ENCODE assay signal across 19 mouse cellular contexts in the genomic region with DNA sequence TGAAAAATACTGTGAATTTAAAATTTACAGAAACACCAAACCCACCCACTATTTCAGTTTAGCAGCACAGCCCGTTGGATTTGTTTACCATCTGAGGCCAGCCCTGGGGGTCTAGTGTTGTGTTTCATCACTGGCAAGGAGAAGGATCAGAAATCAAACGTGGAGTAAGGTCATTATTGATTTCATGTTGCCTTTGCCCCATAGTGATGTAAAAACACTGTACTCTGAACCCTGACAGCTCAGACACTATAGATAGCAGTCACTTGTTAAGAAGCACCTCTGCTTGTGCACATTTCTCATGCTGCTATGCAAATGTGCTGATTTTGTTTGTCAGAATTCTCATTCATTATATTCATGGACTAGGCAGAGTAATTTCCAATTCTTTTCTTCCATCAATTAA. TPM values are rescaled to one million over a fixed set of nuclear protein-coding genes. Genes with fewer than 3 reads are reported as not detected.
DNase-seq lines count a peak whose midpoint lies in the region; ATAC-seq and TF ChIP-seq lines count a peak whose summit lies in the region.
"Had no signal": no experiment of that assay in that cellular context is flagged by ENCODE, and none has a peak within 500 bp of the region (broad histone marks: within the 10 kb centered on the region; RNA-seq: fewer than 3 reads in every experiment).

No protein-coding gene starts in this region.

- H3K4me2 ChIP-seq in intestine, embryonic 15.5 days (replicated peaks): no peak overlapping the region
- H3K4me2 ChIP-seq in liver, embryonic 13.5 days: no peak overlapping the region
- H3K4me2 ChIP-seq in liver, postnatal 0 days (ENCODE audit: low read depth, low read length): no peak overlapping the region
- H3K4me2 ChIP-seq in hindbrain, embryonic 16.5 days (ENCODE audit: low read length): no peak overlapping the region
- H3K4me2 ChIP-seq: embryonic facial prominence, embryonic 15.5 days; heart, embryonic 11.5 days had no signal

- no peak overlapping the region for H3K4me3 ChIP-seq in intestine, embryonic 15.5 days (replicated peaks)
- H3K4me3 ChIP-seq in liver, embryonic 13.5 days (replicated peaks): no peak overlapping the region
- H3K4me3 ChIP-seq in liver, postnatal 0 days (ENCODE audit: low read depth, low read length): no peak overlapping the region
- no peak overlapping the region for H3K4me3 ChIP-seq in hindbrain, embryonic 16.5 days (ENCODE audit: low read length)
- H3K4me3 ChIP-seq: embryonic facial prominence, embryonic 15.5 days; erythroblast, embryonic 14.5 days; forebrain, embryonic 10.5 days; heart, adult 2 months had no signal

- no peak overlapping the region for H3K27ac ChIP-seq in intestine, embryonic 15.5 days
- H3K27ac ChIP-seq in liver, embryonic 13.5 days: no peak overlapping the region
- peak overlapping the region; percentile 66 for H3K27ac ChIP-seq in liver, postnatal 0 days (ENCODE audit: low read depth)
- no peak overlapping the region for H3K27ac ChIP-seq in hindbrain, embryonic 16.5 days (ENCODE audit: low read depth, low read length)
- H3K27ac ChIP-seq: embryonic facial prominence, embryonic 15.5 days; forebrain, embryonic 10.5 days; heart, adult 2 months had no signal

- no peak overlapping the region for H3K9ac ChIP-seq in intestine, embryonic 15.5 days
- no peak overlapping the region for H3K9ac ChIP-seq in liver, embryonic 13.5 days
- no peak overlapping the region for H3K9ac ChIP-seq in liver, postnatal 0 days (replicated peaks)
- H3K9ac ChIP-seq in hindbrain, embryonic 16.5 days (ENCODE audit: low read depth, low read length): no peak overlapping the region
- H3K9ac ChIP-seq: embryonic facial prominence, embryonic 15.5 days had no signal

- intact Hi-C loops in left cerebral cortex, postnatal 4 days (cut with DNase I): loop anchor here (10.0 kb wide), 1 partner anchor 63 kb away; no protein-coding TSS in a partner anchor

- peak; percentile 61; the same call in 1 of the 2 replicates for ATAC-seq in intestine, embryonic 15.5 days
- peak; percentile 63; the same call in 1 of the 2 replicates for ATAC-seq in liver, embryonic 13.5 days (ENCODE audit: low read depth)
- ATAC-seq in liver, postnatal 0 days: peak; percentile 88
- ATAC-seq in hindbrain, embryonic 16.5 days: no peak
- ATAC-seq: forebrain, embryonic 14.5 days had no signal

- no peaks in the 10 kb centered on the region for H3K4me1 ChIP-seq in intestine, embryonic 15.5 days (replicated peaks)
- no peaks in the 10 kb centered on the region for H3K4me1 ChIP-seq in liver, embryonic 13.5 days (replicated peaks)
- H3K4me1 ChIP-seq in liver, postnatal 0 days (ENCODE audit: insufficient read depth): peaks cover 4% of the 10 kb centered on the region
- H3K4me1 ChIP-seq in hindbrain, embryonic 16.5 days (ENCODE audit: control insufficient read depth, insufficient read depth, low read depth, low read length): no peaks in the 10 kb centered on the region
- H3K4me1 ChIP-seq: embryonic facial prominence, embryonic 15.5 days had no signal

- DNase-seq in liver: peak; percentile 7
- DNase-seq in liver, embryonic 13.5 days: no peak
- DNase-seq in liver, postnatal 0 days: peak; percentile 21
- DNase-seq in left cerebral cortex, postnatal 4 days: no peak
- DNase-seq in frontal cortex, postnatal 25 days (ENCODE audit: low spot score in 2 of 2): no peak
- DNase-seq: adrenal gland, postnatal 10 days; cerebellum, adult 11 months; cerebellum, adult 8-10 months; cerebellum, postnatal 14 days; embryo, embryonic 11 days; gastrocnemius, postnatal 10 days; heart, adult 2 months had no signal

- H3K36me3 ChIP-seq in intestine, embryonic 15.5 days: no peaks in the 10 kb centered on the region
- H3K36me3 ChIP-seq in liver, embryonic 13.5 days: no peaks in the 10 kb centered on the region
- no peaks in the 10 kb centered on the region for H3K36me3 ChIP-seq in liver, postnatal 0 days (replicated peaks; ENCODE audit: insufficient read depth, low read length)
- no peaks in the 10 kb centered on the region for H3K36me3 ChIP-seq in hindbrain, embryonic 16.5 days (ENCODE audit: control insufficient read depth, insufficient read depth, low read length)
- H3K36me3 ChIP-seq: embryonic facial prominence, embryonic 15.5 days; forebrain, embryonic 10.5 days had no signal

- peak; percentile 63 for TF ChIP-seq EP300 in liver, postnatal 0 days (IDR thresholded peaks at IDR 0.05; ENCODE audit: low read depth)

- H3K9me3 ChIP-seq in intestine, embryonic 15.5 days: no peaks in the 10 kb centered on the region
- H3K9me3 ChIP-seq in liver, embryonic 13.5 days (replicated peaks): no peaks in the 10 kb centered on the region
- no peaks in the 10 kb centered on the region for H3K9me3 ChIP-seq in liver, postnatal 0 days (ENCODE audit: low read length)
- H3K9me3 ChIP-seq in hindbrain, embryonic 16.5 days (ENCODE audit: control insufficient read depth, low read length): no peaks in the 10 kb centered on the region
- H3K9me3 ChIP-seq: embryonic facial prominence, embryonic 15.5 days; forebrain, embryonic 10.5 days had no signal

- TF ChIP-seq CTCF in liver, postnatal 0 days (IDR thresholded peaks at IDR 0.05; ENCODE audit: low read depth): no peak

- H3K27me3 ChIP-seq in intestine, embryonic 15.5 days (replicated peaks): no peaks in the 10 kb centered on the region
- H3K27me3 ChIP-seq in liver, embryonic 13.5 days: no peaks in the 10 kb centered on the region
- H3K27me3 ChIP-seq in liver, postnatal 0 days (ENCODE audit: insufficient read depth, low read length): no peaks in the 10 kb centered on the region
- no peaks in the 10 kb centered on the region for H3K27me3 ChIP-seq in hindbrain, embryonic 16.5 days (replicated peaks; ENCODE audit: control insufficient read depth, insufficient read depth, low read length)
- H3K27me3 ChIP-seq: embryonic facial prominence, embryonic 15.5 days had no signal

- 16% methylated on average over 2 of the region's 2 CpGs for WGBS in intestine, embryonic 15.5 days
- WGBS in liver, embryonic 13.5 days (ENCODE audit: insufficient replicate concordance): 38% methylated on average over 2 of the region's 2 CpGs
- WGBS in liver, postnatal 0 days (ENCODE audit: insufficient replicate concordance): 46% methylated on average over 2 of the region's 2 CpGs
- WGBS in hindbrain, embryonic 16.5 days: 52% methylated on average over 2 of the region's 2 CpGs

RNA-seq across cellular contexts. Expression of a gene that starts 22.7 kb away (rescaled TPM):
- polyA plus RNA-seq in intestine, embryonic 15.5 days (2015; fragmentation: Nextera tagmentation; extraction: Ambion mirVana): 41.2 and 42.4 TPM in 2 replicates
- polyA plus RNA-seq in liver, embryonic 13.5 days (2015; fragmentation: Nextera tagmentation; extraction: Ambion mirVana): 25.0 and 30.5 TPM in 2 replicates
- polyA plus RNA-seq in liver, postnatal 0 days (2015; fragmentation: Nextera tagmentation; extraction: Ambion mirVana): 7.5 and 7.8 TPM in 2 replicates
- 1 to 10 TPM; 2.6 to 3.7 TPM for total RNA-seq in left cerebral cortex, postnatal 4 days (2021)
- 5.3 and 7.3 TPM in 2 replicates for polyA plus RNA-seq in hindbrain, embryonic 16.5 days (2015; fragmentation: Nextera tagmentation; extraction: Ambion mirVana)

Comparison
In these comparisons a context has a peak if more than half of its experiments do, and no peak if none do; other contexts are left out.
1. DNase-seq: peak in liver (single experiment) and liver, postnatal 0 days (single experiment); none in liver, embryonic 13.5 days (single experiment), left cerebral cortex, postnatal 4 days (single experiment) and frontal cortex, postnatal 25 days (0 of 2).